Mouse (Mus musculus): ENCODE measurements at regions not wholly inside any gene's neighbourhood (a gene's known extent, or its start where the extent isn't known, plus 50 kb on each side); places are given as distances from the start of the nearest gene placed in this dataset.

- DNase-seq (ENCODE audit: low spot score) = no peak
Measured at GRCm38 (mm10) chr1:184605666-184606065, 126.8 kb downstream of the Hlx start.

- DNase-seq (ENCODE audit: low spot score) = no peak
Measured at GRCm38 (mm10) chr1:184603136-184603535, 129.3 kb downstream of the Hlx start.

GRCm38 (mm10) chr1:184595449-184595848 lies 137.0 kb downstream of the Hlx start:
- DNase-seq (ENCODE audit: low spot score) = no peak

GRCm38 (mm10) chr1:184590634-184591033 lies 141.8 kb downstream of the Hlx start:
- DNase-seq (ENCODE audit: low spot score) = no peak

GRCm38 (mm10) chr1:184589277-184589676 lies 143.1 kb downstream of the Hlx start:
- DNase-seq (ENCODE audit: low spot score) = no peak

- no peak for DNase-seq (ENCODE audit: low spot score)
Measured at GRCm38 (mm10) chr1:184584505-184584874, 147.9 kb downstream of the Hlx start.

- no peak for DNase-seq (ENCODE audit: low spot score)
Measured at GRCm38 (mm10) chr1:184583751-184584504, 148.5 kb downstream of the Hlx start.

GRCm38 (mm10) chr1:184579475-184579874 lies 152.9 kb downstream of the Hlx start:
- no peak for DNase-seq (ENCODE audit: low spot score)

- no peak for DNase-seq (ENCODE audit: low spot score)
Measured at GRCm38 (mm10) chr1:184576527-184576926, 155.9 kb downstream of the Hlx start.

GRCm38 (mm10) chr1:184573325-184573724 lies 159.1 kb downstream of the Hlx start:
- no peak for DNase-seq (ENCODE audit: low spot score)

GRCm38 (mm10) chr1:184570681-184571080 lies 161.7 kb downstream of the Hlx start:
- no peak for DNase-seq (ENCODE audit: low spot score)

GRCm38 (mm10) chr1:184562926-184563325 lies 169.5 kb downstream of the Hlx start:
- no peak for DNase-seq (ENCODE audit: low spot score)

GRCm38 (mm10) chr1:184562239-184562638 lies 170.2 kb downstream of the Hlx start:
- no peak for DNase-seq (ENCODE audit: low spot score)

- DNase-seq (ENCODE audit: low spot score) = no peak
Measured at GRCm38 (mm10) chr1:184559543-184559942, 172.9 kb downstream of the Hlx start.

GRCm38 (mm10) chr1:184553791-184554190 lies 178.6 kb downstream of the Hlx start:
- no peak for DNase-seq (ENCODE audit: low spot score)

- DNase-seq (ENCODE audit: low spot score) = no peak
Measured at GRCm38 (mm10) chr1:184550491-184550890, 181.9 kb downstream of the Hlx start.

GRCm38 (mm10) chr1:184547650-184548235 lies 184.7 kb downstream of the Hlx start:
- DNase-seq (ENCODE audit: low spot score) = no peak

- no peak for DNase-seq (ENCODE audit: low spot score)
Measured at GRCm38 (mm10) chr1:184546140-184546661, 186.2 kb downstream of the Hlx start.

- no peak for DNase-seq (ENCODE audit: low spot score)
Measured at GRCm38 (mm10) chr1:184545111-184545510, 187.3 kb downstream of the Hlx start.

- DNase-seq (ENCODE audit: low spot score) = no peak
Measured at GRCm38 (mm10) chr1:184542321-184543115, 189.9 kb downstream of the Hlx start.

GRCm38 (mm10) chr1:184539818-184540217 lies 192.6 kb downstream of the Hlx start:
- no peak for DNase-seq (ENCODE audit: low spot score)

GRCm38 (mm10) chr1:184536311-184537200 lies 195.9 kb downstream of the Hlx start:
- DNase-seq (ENCODE audit: low spot score) = no peak

Measured in embryo, embryonic 10 days (tissue).